Mouse (Mus musculus) pancreas, adult 10 weeks (tissue): ENCODE results near the gene Ncoa1. TPM values are rescaled to one million over a fixed set of nuclear protein-coding genes. Genes with fewer than 3 reads are reported as not detected.

Experiments used
- polyA plus RNA-seq: library from polyadenylated mRNA; stranded (reverse); fragments of 350-450 nt; fragmentation: Illumina TruSeq; extraction: RNeasy Lipid Tissue Mini Kit (QIAGEN cat#74804); gene quantifications from one replicate; pipeline ENCODE4 v1.2.3, GENCODE M21; 2015; ENCODE audit warnings: low read depth, low replicate concordance; ENCODE audit not compliant: insufficient read depth

Ncoa1 gene
- polyA plus RNA-seq, result 4.9 TPM

GRCm38 (mm10) chr12:4476832-4477671 lies at the start of gene Ncoa1:
Ncoa1 (minus strand) TSS chr12:4477182.

GRCm38 (mm10) chr12:4233572-4234508 lies 243.1 kb downstream of the Ncoa1 start, which contains the start of the genes Ptrhd1 and Cenpo:
Ptrhd1 (plus strand) TSS chr12:4234027.
Cenpo (minus strand) TSS chr12:4234294.

Other genes starting within 250 kb of the Ncoa1 start
- 0.81 TPM for gene Ptrhd1, start 243.2 kb downstream of the Ncoa1 start, polyA plus RNA-seq
- gene Cenpo, start 242.9 kb downstream of the Ncoa1 start, polyA plus RNA-seq, result 1.5 TPM
- gene Itsn2, start 115.5 kb upstream of the Ncoa1 start, polyA plus RNA-seq, result 23.2 TPM
- not detected for gene Gm3625, start 115.7 kb upstream of the Ncoa1 start, polyA plus RNA-seq